Mouse (Mus musculus) kidney, postnatal 0 days (tissue): Measurements from ENCODE around the gene Ciz1. TPM values are rescaled to one million over a fixed set of nuclear protein-coding genes. Genes with fewer than 3 reads are reported as not detected.

Source experiments
- ATAC-seq: fragments of 200-750 bp; cut with Nextera tagmentation; replicated peaks from 2 replicates; pipeline ENCODE4 v1.8.0; 2017; ENCODE audit warnings: low read depth, moderate number of reproducible peaks, moderate TSS enrichment, moderate library complexity; ENCODE audit not compliant: low FRiP score
- DNase-seq: peaks from one replicate; pipeline ENCODE4 v3.0.0-alpha.2; 2016; ENCODE audit warnings: low spot score
- H3K27ac ChIP-seq: fragments of 300-500 bp; sonication (generic); 2 replicates; pipeline ENCODE4 v1.5.1; 2014; ENCODE audit warnings: mild to moderate bottlenecking
- H3K27me3 ChIP-seq: fragments of 300-500 bp; sonication (generic); 2 replicates; pipeline ENCODE4 v1.6.1; 2014; ENCODE audit warnings: low read length, mixed read lengths; ENCODE audit not compliant: insufficient read depth
- H3K36me3 ChIP-seq: fragments of 300-500 bp; sonication (generic); 2 replicates; pipeline ENCODE4 v1.6.1; 2014; ENCODE audit warnings: low read length, mixed read lengths; ENCODE audit not compliant: insufficient read depth
- H3K4me1 ChIP-seq: fragments of 300-500 bp; sonication (generic); replicated peaks from 2 replicates; pipeline ENCODE4 v1.6.1; 2014; ENCODE audit warnings: antibody characterized with exemption, low read length, mixed read lengths; ENCODE audit not compliant: insufficient read depth
- H3K4me2 ChIP-seq: fragments of 300-500 bp; sonication (generic); 2 replicates; pipeline ENCODE4 v1.6.1; 2014; ENCODE audit warnings: mild to moderate bottlenecking, low read length, moderate library complexity, mixed read lengths
- H3K4me3 ChIP-seq: fragments of 300-500 bp; sonication (generic); replicated peaks from 2 replicates; pipeline ENCODE4 v1.5.1; 2014; ENCODE audit warnings: low read depth, low read length
- H3K9ac ChIP-seq: fragments of 300-500 bp; sonication (generic); 2 replicates; pipeline ENCODE4 v1.6.1; 2014; ENCODE audit warnings: low read depth, low read length
- H3K9me3 ChIP-seq: fragments of 300-500 bp; sonication (generic); replicated peaks from 2 replicates; pipeline ENCODE4 v1.6.1; 2016; ENCODE audit warnings: low read length, inconsistent platforms, mixed read lengths
- CTCF ChIP-seq: IDR thresholded peaks from 2 replicates; pipeline ENCODE4 v1.5.1; 2016; ENCODE audit warnings: antibody characterized with exemption, low read depth, mild to moderate bottlenecking, moderate library complexity
- WGBS: fragments of 180-500 bp; shearing (Covaris S2); extraction: QIAGEN DNeasy Blood & Tissue Kit; methylation state at CpG from one replicate; pipeline ENCODE4 v1.1.7; 2014; 5-methylcytosine and 5-hydroxymethylcytosine counted together
- polyA plus RNA-seq: library from polyadenylated mRNA; unstranded; fragments of >200 nt; fragmentation: Nextera tagmentation; extraction: Ambion mirVana; gene quantifications from 2 replicates; pipeline ENCODE4 v1.2.1, GENCODE M21; 2015

Ciz1 gene
- polyA plus RNA-seq, 1 experiment from 2014 or later: 33.8 TPM

GRCm38 (mm10) chr2:32339912-32340642 is 12.1 kb upstream of the Ciz1 start:
- no peak overlapping the region for H3K9ac ChIP-seq
- ATAC-seq (peak; percentile 42; the same call in 1 of the 2 replicates), DNase-seq (no peak)
- H3K4me3 ChIP-seq: no peak overlapping the region
- no peaks in the 10 kb centered on the region for H3K9me3 ChIP-seq
- no peak for TF ChIP-seq CTCF
- no peak overlapping the region for H3K27ac ChIP-seq
- H3K4me1 ChIP-seq: no peaks in the 10 kb centered on the region
- 40% methylated on average over 26 of the region's 26 CpGs for WGBS
- H3K36me3 ChIP-seq: no peaks in the 10 kb centered on the region
- no peak overlapping the region for H3K4me2 ChIP-seq
- H3K27me3 ChIP-seq: no peaks in the 10 kb centered on the region

GRCm38 (mm10) chr2:32340836-32341633 is 11.1 kb upstream of the Ciz1 start:
- Histone ChIP-seq H3K4me1 (no peaks in the 10 kb centered on the region), H3K4me2 (no peak overlapping the region), H3K27me3 (no peaks in the 10 kb centered on the region), H3K9ac (no peak overlapping the region), H3K9me3 (no peaks in the 10 kb centered on the region), H3K4me3 (no peak overlapping the region), H3K36me3 (no peaks in the 10 kb centered on the region), H3K27ac (no peak overlapping the region)
- DNase-seq (no peak), ATAC-seq (no peak)
- WGBS: 80% methylated on average over 13 of the region's 13 CpGs
- no peak for TF ChIP-seq CTCF

GRCm38 (mm10) chr2:32341634-32341939 is 10.5 kb upstream of the Ciz1 start:
- no peak for TF ChIP-seq CTCF
- Histone ChIP-seq H3K36me3 (no peaks in the 10 kb centered on the region), H3K4me2 (no peak overlapping the region), H3K4me3 (no peak overlapping the region), H3K9me3 (no peaks in the 10 kb centered on the region), H3K9ac (no peak overlapping the region), H3K27ac (no peak overlapping the region), H3K4me1 (no peaks in the 10 kb centered on the region), H3K27me3 (no peaks in the 10 kb centered on the region)
- no peak for ATAC-seq
- WGBS: 90% methylated on average over 4 of the region's 4 CpGs
- no peak for DNase-seq

- WGBS: 87% methylated on average over 4 of the region's 4 CpGs
- no peak overlapping the region for H3K9ac ChIP-seq
- no peaks in the 10 kb centered on the region for H3K27me3 ChIP-seq
- H3K27ac ChIP-seq: no peak overlapping the region
- no peaks in the 10 kb centered on the region for H3K9me3 ChIP-seq
- no peak overlapping the region for H3K4me3 ChIP-seq
- H3K4me1 ChIP-seq: no peaks in the 10 kb centered on the region
- TF ChIP-seq CTCF: no peak
- H3K36me3 ChIP-seq: no peaks in the 10 kb centered on the region
- no peak overlapping the region for H3K4me2 ChIP-seq
- DNase-seq (no peak), ATAC-seq (no peak)
These were observed 10.1 kb upstream of the Ciz1 start for GRCm38 (mm10) chr2:32342039-32342438.

GRCm38 (mm10) chr2:32342539-32343350 is 9.4 kb upstream of the Ciz1 start:
- 76% methylated on average over 6 of the region's 6 CpGs for WGBS
- H3K4me1 ChIP-seq: no peaks in the 10 kb centered on the region
- H3K4me2 ChIP-seq: no peak overlapping the region
- H3K27me3 ChIP-seq: no peaks in the 10 kb centered on the region
- no peak for TF ChIP-seq CTCF
- ATAC-seq (no peak; the same call in 1 of the 2 replicates), DNase-seq (no peak)
- H3K9ac ChIP-seq: no peak overlapping the region
- H3K9me3 ChIP-seq: no peaks in the 10 kb centered on the region
- no peak overlapping the region for H3K4me3 ChIP-seq
- no peaks in the 10 kb centered on the region for H3K36me3 ChIP-seq
- H3K27ac ChIP-seq: no peak overlapping the region

GRCm38 (mm10) chr2:32343351-32343671 is 8.8 kb upstream of the Ciz1 start:
- Histone ChIP-seq H3K9ac (no peak overlapping the region), H3K27ac (no peak overlapping the region), H3K4me2 (no peak overlapping the region), H3K36me3 (no peaks in the 10 kb centered on the region), H3K4me3 (no peak overlapping the region), H3K9me3 (no peaks in the 10 kb centered on the region), H3K27me3 (no peaks in the 10 kb centered on the region), H3K4me1 (no peaks in the 10 kb centered on the region)
- no peak for TF ChIP-seq CTCF
- DNase-seq (no peak), ATAC-seq (no peak)
- 97% methylated on average over 2 of the region's 2 CpGs for WGBS
